Mouse (Mus musculus) brain, embryonic 14.5 days (tissue): ENCODE results near the gene Col23a1.

ENCODE experiments used
- CTCF ChIP-seq: fragments of 200-500 bp; IDR thresholded peaks from 2 replicates; pipeline ENCODE4 v1.5.1; 2012; ENCODE audit warnings: inconsistent platforms, mild to moderate bottlenecking, moderate library complexity, borderline replicate concordance; ENCODE audit not compliant: insufficient read depth, insufficient read length; ENCODE audit errors: extremely low read depth
- POLR2A ChIP-seq: fragments of 200-500 bp; IDR thresholded peaks from 2 replicates; pipeline ENCODE4 v1.6.1; 2012; ENCODE audit warnings: mild to moderate bottlenecking, inconsistent platforms, borderline replicate concordance; ENCODE audit not compliant: poor library complexity, insufficient read depth, insufficient read length, severe bottlenecking; ENCODE audit errors: extremely low read depth

GRCm38 (mm10) chr11:51377199-51377598 is 87.5 kb downstream of the Col23a1 start:
- TF ChIP-seq CTCF (no peak), POLR2A (no peak)
